Mouse (Mus musculus): ENCODE results near the gene Slc35e2.

The Slc35e2 gene

DNA sequence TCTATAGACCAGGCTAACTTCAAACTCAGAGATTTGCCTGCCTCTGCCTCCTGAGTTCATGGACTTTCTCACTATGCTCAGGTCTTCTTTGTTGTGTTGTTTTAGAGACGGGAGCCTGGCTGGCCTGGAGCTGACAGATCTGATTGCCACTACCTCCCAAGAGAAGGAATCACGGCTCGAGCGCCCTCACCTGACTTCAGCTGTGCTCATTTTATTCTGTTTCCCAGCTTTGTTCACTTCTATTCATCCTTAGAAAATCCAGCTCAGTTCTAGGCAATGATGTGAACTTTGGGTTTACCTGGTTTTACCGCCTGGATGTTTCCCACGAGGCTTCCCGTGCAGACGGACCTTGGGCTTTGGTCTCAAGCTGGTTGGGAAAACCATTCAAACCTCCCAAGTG is 25.7 kb upstream of the Slc35e2 start:
- no peak for DNase-seq (ENCODE audit: extremely low spot score)

GRCm38 (mm10) chr4:155577132-155577531 is 24.1 kb upstream of the Slc35e2 start:
- no peak for DNase-seq (ENCODE audit: extremely low spot score)

DNA sequence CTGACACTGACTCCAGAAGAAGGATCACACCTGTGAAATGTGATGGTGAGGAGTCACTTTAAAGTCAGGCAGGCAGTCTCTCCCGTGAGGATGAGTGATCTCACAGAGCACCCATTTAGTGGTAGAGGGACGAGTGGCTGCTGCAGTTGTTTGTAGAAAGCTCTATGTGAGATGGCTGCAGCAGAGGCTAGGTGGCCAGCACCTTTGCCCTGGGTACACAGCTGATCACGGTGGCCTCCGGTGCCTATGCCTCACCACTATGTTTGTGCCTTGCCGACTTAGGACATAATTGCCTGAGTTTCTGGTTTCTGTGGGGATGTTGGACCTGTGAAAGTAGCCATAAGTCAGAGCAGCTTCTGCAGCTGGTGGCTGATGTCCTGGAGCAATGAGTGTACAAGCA is 23.5 kb upstream of the Slc35e2 start:
- DNase-seq (ENCODE audit: extremely low spot score) = no peak

GRCm38 (mm10) chr4:155578336-155579125 is 22.7 kb upstream of the Slc35e2 start:
- no peak for DNase-seq (ENCODE audit: extremely low spot score)

- peak; percentile 63 for DNase-seq (ENCODE audit: extremely low spot score)
Measured at GRCm38 (mm10) chr4:155580420-155580819, 20.8 kb upstream of the Slc35e2 start.

DNA sequence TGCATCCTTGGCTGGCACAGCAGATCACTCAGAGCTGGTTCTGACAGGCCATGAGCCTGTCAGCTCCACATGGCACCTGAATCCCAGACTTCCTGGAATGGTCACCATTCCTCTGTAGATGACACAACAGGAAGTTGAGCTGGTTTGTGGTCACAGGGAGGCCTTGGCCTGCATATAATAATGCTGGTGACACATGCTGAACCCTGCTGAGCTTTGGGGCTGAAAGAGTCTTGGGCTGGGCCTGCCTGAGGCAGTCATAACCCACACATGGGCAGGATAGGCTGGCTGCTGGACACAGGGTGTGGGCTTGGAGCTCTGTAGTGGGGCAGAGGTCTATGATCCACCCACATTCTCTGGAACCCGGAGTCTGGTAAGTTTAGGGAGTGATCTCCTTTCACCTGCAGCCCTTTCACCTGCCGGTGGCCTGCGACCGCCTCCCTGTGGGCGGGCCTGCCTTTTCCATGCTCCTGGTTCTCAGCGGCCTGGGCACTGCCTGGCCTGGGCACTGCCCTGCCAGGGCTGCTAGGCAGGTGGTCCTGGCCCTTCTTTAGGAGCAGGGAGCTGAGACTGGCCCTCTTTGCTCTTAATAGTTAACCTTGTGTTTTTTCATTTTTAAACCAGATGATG is 18.8 kb upstream of the Slc35e2 start:
- no peak for DNase-seq (ENCODE audit: extremely low spot score)

DNA sequence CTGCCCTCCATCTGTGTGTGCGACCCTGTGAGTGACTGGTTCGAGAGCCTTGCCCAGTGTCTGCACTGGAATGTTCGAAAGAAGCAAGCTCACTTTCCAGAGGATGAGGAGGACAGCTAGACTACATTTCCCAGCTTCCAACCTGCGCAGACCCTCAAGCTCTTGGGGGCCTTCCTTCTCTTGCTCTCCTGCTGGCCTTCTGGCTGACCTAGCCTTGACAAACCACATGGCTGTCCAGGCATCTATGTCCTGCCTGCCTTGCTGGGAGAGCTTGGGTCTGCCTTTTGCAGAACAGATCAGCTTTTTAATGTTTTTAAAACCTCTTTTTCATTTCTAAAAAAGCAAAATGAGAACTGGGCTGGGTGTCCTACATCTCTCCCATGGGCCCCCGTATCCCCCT is 11.9 kb upstream of the Slc35e2 start:
- DNase-seq (ENCODE audit: extremely low spot score) = no peak

DNA sequence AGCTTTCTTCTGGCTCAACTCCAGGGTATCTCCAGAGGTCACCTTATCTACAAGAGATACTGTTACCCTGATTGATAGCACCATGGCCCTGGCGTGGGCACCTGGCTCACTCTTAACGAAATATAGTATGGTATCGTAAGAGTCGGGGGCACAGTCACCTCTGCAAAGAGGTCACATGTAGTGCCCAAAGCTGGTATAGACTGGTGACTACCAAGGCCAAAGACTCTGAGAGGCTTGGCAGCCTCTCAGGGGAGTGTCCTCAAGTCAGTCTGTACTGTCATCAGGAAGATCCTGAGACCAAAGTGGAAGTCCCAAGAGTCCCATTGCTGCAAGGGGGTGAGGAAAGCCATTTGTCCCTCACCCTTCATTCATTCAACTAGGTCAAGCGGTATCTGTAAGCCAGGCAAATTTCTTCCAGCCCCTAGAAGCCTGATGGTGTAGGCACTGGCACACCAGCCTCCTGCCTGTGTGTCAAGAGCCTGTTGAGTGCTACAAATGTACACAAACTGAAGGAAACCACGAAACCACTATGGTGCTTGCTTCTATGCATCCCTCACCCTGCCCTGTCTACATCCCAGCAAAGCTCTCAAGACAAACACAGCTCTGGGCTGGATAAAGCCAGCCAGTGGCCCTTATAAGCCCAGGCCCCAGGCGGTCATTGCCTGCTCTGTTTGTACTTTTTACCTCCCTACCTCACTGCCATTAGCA is 10.1 kb upstream of the Slc35e2 start:
- DNase-seq (ENCODE audit: extremely low spot score) = no peak

DNA sequence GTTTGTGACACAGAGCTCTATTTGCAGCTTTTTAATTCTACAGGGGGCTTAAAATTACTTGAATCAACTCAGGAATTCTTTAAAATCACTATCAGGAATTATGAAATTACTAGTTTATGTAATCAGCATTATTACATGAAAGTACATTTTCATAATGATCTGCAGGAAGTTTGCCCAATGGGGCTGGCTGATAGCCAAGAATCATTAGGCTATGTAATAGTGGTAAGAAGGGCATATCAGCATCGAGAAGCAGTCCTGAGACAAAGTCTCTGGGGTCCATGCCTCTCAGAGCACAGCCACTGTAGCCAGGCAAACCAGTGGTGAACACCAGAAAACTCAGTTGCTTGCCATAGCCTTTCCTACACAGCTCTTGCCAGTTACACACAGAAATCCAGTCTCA is 7.4 kb upstream of the Slc35e2 start:
- no peak for DNase-seq (ENCODE audit: extremely low spot score)

- no peak for DNase-seq (ENCODE audit: extremely low spot score)
Measured at GRCm38 (mm10) chr4:155595777-155596176, 5.4 kb upstream of the Slc35e2 start.

DNA sequence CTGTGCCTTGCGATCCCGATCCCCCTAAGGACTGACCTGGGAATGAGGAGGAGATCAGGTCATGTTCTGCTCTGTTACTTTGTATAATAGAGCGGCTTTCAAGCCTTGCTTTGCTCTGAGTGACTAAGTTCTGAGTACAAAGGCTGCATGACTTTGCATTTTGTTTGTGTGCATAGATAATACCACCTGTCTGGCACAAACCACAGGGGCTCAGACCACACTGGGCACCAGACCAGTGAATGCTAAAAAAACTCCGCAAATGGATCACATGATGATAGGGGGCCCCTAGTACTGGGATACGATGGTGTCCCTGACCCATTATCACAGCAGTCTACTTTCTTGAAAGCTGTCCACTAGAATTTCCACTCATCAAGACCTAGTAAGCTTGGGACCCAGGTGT is 4.6 kb upstream of the Slc35e2 start:
- no peak for DNase-seq (ENCODE audit: extremely low spot score)

DNA sequence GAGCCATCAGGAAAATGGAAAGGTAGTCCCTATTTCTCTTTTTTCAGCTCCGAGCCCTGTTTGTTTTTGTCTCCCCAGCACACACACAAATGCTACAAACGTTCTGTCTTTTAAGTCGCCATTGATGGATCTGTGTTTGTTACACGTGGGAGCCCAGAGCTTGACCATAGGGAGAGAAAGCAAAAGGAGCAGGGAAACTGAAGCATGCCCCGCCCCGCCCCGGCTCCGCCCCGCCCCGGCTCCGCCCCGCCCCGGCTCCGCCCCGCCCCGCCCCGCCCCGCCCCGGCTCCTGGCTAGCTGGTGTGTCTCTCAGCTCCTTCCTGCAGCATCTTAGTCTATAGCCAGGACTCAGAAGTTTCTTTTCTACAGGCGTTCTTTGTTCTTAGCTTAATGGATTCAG is 2.7 kb upstream of the Slc35e2 start:
- DNase-seq (ENCODE audit: extremely low spot score) = peak; percentile 22

DNA sequence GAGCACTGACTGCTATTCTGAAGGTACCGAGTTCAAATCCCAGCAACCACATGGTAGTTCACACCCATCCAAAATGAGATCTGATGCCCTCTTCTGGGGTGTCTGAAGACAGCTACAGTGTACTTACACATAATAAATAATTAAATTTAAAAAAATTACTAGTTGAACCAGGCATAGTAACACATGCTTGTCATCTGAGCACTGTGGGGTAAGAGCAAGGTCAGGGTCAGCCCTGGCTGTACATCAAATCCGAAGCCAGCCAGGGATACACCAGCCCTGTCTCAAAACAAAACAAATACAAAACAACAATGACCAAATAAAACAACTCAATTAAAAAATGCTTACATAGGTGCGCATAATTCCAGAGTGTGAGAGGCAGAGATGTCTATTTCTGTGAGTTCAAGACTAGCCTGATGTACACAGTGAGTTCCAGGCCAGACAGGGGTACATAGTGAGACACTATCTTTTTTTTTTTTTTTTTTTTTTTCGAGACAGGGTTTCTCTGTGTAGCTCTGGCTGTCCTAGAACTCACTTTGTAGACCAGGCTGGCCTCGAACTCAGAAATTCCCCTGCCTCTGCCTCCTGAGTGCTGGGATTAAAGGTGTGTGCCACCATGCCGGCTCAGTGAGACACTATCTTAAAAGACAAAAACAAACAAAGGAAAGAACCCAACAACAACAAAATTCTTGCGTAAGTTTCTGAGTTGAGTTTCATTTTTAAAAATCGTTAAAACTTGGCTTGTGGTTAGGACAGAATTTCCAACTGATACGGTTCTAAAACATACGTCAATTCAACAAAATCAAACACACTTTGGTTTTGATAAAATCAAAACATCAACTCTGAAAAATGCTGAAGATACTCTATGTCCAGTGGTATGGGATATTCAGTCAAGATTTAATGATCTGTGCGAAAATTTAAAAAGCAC is 1.1 kb upstream of the Slc35e2 start:
- DNase-seq (ENCODE audit: extremely low spot score) = no peak

DNA sequence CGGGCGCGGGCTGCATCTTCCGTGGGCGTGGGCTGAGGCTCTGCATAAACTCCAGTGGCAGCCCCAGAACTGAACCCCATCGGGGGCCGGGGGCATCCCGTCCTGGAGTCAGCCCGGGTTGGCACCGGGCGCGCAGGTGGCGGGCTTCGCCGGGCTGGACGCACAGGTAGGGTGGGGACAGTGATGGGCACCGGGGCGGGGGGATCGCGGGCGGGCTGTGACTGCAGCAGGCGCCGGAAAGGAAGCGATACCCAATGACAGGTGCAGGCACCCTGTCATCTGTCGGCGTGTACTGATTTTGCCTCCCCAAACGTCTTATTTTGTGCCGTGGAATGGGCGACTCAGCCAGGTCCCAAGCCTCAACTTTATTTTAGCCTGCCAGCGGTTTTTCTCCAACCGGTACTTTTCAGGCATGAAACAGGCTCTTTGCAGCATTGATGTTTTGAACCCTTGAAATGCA is 811 bp downstream of the Slc35e2 start:
- DNase-seq (ENCODE audit: extremely low spot score) = no peak

DNA sequence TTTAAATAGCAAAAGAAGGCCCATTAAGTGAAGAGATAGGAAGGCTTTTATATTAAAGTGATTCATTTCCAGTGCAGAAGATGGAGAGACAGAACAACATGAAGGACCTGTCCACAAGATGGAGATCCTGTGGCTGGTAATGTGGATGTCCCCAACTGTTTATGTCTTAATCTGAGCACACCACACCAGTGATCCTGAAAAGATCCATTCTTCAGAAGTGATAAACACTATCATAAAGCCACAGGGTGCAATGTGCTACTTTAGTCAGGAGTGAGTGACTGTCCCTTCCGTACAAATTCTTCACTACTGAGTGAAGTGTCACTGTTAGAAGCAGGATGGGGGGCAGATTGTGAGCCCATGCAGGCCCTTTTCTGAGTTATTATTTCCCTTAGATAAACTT is 1.5 kb downstream of the Slc35e2 start:
- no peak for DNase-seq (ENCODE audit: extremely low spot score)

DNA sequence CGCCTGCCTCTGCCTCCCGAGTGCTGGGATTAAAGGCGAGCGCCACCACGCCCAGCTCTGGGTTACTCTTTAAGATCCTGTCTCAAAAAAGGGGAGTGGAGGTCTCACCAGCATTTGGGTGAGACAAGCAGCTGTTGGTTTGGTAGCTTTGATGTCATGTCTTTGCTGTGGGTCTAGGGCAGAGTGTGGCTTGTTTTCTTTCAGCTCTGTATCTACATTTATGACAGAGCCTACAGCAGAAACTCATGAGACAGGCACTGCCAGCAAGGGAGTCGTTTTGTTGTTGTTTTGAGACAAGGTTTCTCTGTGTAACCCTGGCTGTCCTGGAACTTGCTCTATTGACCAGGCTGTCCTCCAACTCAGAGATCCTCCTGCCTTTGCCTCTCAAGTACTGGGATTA is 2.6 kb downstream of the Slc35e2 start:
- DNase-seq (ENCODE audit: extremely low spot score) = no peak

- no peak for DNase-seq (ENCODE audit: extremely low spot score)
Measured at GRCm38 (mm10) chr4:155605132-155605531, 3.9 kb downstream of the Slc35e2 start.

DNA sequence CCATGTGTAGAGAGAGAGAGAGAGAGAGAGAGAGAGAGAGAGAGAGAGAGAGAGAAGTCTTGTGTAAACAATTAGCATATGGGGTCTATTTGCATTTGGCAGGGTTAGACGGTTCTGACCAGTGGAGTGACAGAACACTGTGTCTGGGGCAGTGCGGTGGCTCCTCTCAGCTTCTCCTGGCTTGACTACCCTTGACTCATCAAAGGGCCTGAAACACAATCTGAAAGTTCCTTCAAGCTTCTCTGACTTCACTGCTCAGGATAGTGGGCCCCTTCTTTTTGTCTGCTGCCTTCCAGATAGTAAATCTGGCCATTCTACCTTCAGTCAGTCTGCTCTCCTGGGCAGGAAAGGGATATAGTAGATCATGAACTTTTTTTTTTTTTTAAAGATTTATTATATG is 5.6 kb downstream of the Slc35e2 start:
- no peak for DNase-seq (ENCODE audit: extremely low spot score)

GRCm38 (mm10) chr4:155611860-155612259 is 10.6 kb downstream of the Slc35e2 start:
- DNase-seq (ENCODE audit: extremely low spot score) = no peak

DNA sequence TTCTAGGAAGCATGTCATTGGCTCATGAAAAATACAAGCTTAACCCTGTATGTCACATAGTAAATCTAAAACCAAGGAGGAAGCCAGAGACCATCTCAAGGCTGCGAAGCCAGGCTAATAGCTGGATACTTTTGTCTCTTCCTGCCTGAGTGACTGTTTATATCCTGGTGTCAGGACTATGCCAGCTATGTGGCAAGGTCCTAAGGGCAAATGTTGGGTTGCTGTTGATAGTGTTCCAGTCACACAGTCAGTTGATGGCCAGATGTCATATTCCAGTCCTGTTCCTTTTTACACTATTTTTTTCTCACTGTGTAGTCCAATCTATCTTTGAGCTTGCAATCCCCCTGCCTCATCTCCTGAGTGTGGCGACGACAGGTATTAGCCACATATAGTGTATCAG is 12.0 kb downstream of the Slc35e2 start:
- no peak for DNase-seq (ENCODE audit: extremely low spot score)

GRCm38 (mm10) chr4:155618321-155618720 is 17.1 kb downstream of the Slc35e2 start:
- no peak for DNase-seq (ENCODE audit: extremely low spot score)
